16 mouse cellular contexts compared by ENCODE assay signal in genomic region chr2:29076226-29076625, GRCm38 (mm10). TPM values are rescaled to one million over a fixed set of nuclear protein-coding genes. Genes with fewer than 3 reads are reported as not detected.
"Had no signal": no experiment of that assay in that cellular context is flagged by ENCODE, and none has a peak within 500 bp of the region (broad histone marks: within the 10 kb centered on the region; RNA-seq: fewer than 3 reads in every experiment).

No protein-coding gene starts in this region.

- H3K4me3 ChIP-seq: midbrain, embryonic 10.5 days; midbrain, embryonic 12.5 days; midbrain, embryonic 15.5 days; neural tube, embryonic 12.5 days; stomach, embryonic 15.5 days had no signal

- H3K4me2 ChIP-seq: lung, embryonic 14.5 days; midbrain, embryonic 12.5 days; midbrain, embryonic 15.5 days; neural tube, embryonic 12.5 days; stomach, embryonic 15.5 days had no signal

- H3K27ac ChIP-seq: midbrain, embryonic 10.5 days; midbrain, embryonic 12.5 days; midbrain, embryonic 15.5 days; neural tube, embryonic 12.5 days; stomach, embryonic 15.5 days; stomach, postnatal 0 days had no signal

- H3K9me3 ChIP-seq: midbrain, embryonic 10.5 days; midbrain, embryonic 12.5 days; midbrain, embryonic 15.5 days; neural tube, embryonic 12.5 days; stomach, embryonic 15.5 days had no signal

- H3K27me3 ChIP-seq: midbrain, embryonic 12.5 days; midbrain, embryonic 15.5 days; neural tube, embryonic 12.5 days; stomach, embryonic 15.5 days had no signal

- H3K4me1 ChIP-seq: midbrain, embryonic 10.5 days; midbrain, embryonic 12.5 days; midbrain, embryonic 15.5 days; neural tube, embryonic 12.5 days; stomach, embryonic 15.5 days had no signal

- DNase-seq: lung, adult 18-20 months; lung, postnatal 10 days; lung, postnatal 4 days; right cerebral cortex, postnatal 14 days; thymus, adult 18-20 months; thymus, postnatal 14 days; thymus, postnatal 36 days had no signal

- ATAC-seq: midbrain, embryonic 15.5 days had no signal

- H3K9ac ChIP-seq: lung, embryonic 14.5 days; midbrain, embryonic 12.5 days; midbrain, embryonic 15.5 days; neural tube, embryonic 12.5 days; stomach, embryonic 15.5 days had no signal

RNA-seq across cellular contexts. Expression of gene Cfap77, which starts 21.4 kb away (rescaled TPM):
- total RNA-seq: megakaryocyte, adult 5-6 weeks; neutrophil, adult 5-6 weeks had no signal
